Comparison of ENCODE assay signal across 9 mouse cellular contexts in the genomic region with DNA sequence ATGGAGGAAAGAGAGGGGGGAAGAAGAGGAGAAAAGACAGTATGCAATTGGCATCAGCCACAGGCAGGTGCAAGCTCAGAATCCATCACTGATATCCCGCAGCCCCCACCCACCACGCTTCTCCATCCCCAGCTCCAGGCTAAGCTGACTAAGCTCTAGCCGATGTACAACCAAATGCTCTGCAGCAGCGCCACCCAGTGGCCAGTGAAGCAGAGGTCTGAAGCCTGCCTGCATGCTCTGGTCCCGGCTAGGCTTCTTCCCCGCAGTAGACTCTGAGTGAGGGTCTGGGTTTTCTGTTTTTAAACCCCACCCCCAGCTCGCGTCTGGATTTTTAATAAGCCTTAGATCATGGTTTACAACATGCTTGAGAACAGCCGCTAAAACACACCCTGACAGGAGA. TPM values are rescaled to one million over a fixed set of nuclear protein-coding genes. Genes with fewer than 3 reads are reported as not detected.
DNase-seq lines count a peak whose midpoint lies in the region; ATAC-seq lines count a peak whose summit lies in the region.
"Had no signal": no experiment of that assay in that cellular context is flagged by ENCODE, and none has a peak within 500 bp of the region (broad histone marks: within the 10 kb centered on the region; RNA-seq: fewer than 3 reads in every experiment).

No protein-coding gene starts in this region.

- H3K4me1 ChIP-seq in hindbrain, embryonic 14.5 days (replicated peaks; ENCODE audit: control insufficient read depth, insufficient read depth, low read length) = no peaks in the 10 kb centered on the region
- H3K4me1 ChIP-seq: megakaryocyte, embryonic 14.5 days had no signal

- H3K9ac ChIP-seq in hindbrain, embryonic 14.5 days = peak overlapping the region; percentile 42

- peak overlapping the region; percentile 52 for H3K4me2 ChIP-seq in hindbrain, embryonic 14.5 days (replicated peaks)

- WGBS in hindbrain, embryonic 14.5 days = 2% methylated on average over 9 of the region's 9 CpGs

- no peak overlapping the region for H3K27ac ChIP-seq in hindbrain, embryonic 14.5 days

- H3K9me3 ChIP-seq in hindbrain, embryonic 14.5 days (ENCODE audit: control insufficient read depth, low read length) = no peaks in the 10 kb centered on the region
- H3K9me3 ChIP-seq: megakaryocyte, embryonic 14.5 days had no signal

- H3K27me3 ChIP-seq in hindbrain, embryonic 14.5 days (ENCODE audit: control insufficient read depth, insufficient read depth, low read length) = no peaks in the 10 kb centered on the region
- H3K27me3 ChIP-seq: megakaryocyte, embryonic 14.5 days had no signal

- peak; percentile 96 for DNase-seq in NIH3T3 (ENCODE audit: low read depth)
- peak; percentile 98 to 99 for DNase-seq in cerebellum, postnatal 14 days
- peak; percentile 90 to 93 for DNase-seq in frontal cortex, postnatal 36 days (ENCODE audit: low spot score in 2 of 2)
- DNase-seq in hindbrain, embryonic 14.5 days (ENCODE audit: low spot score) = peak; percentile 98
- peak; percentile 94 to 95 for DNase-seq in layer of hippocampus, postnatal 14 days (ENCODE audit: low spot score in 2 of 2)
- peak; percentile 89 for DNase-seq in lung, postnatal 14 days
- DNase-seq in retina, postnatal 7 days (ENCODE audit: low read depth, low spot score) = peak; percentile 95
- peak; percentile 68 to 81 for DNase-seq in urinary bladder, adult 18-20 months (ENCODE audit: low spot score in 2 of 2)

- no peaks in the 10 kb centered on the region for H3K36me3 ChIP-seq in hindbrain, embryonic 14.5 days (replicated peaks; ENCODE audit: control insufficient read depth, insufficient read depth)

- H3K4me3 ChIP-seq in hindbrain, embryonic 14.5 days (replicated peaks; ENCODE audit: low read length) = peak overlapping the region; percentile 17; the same call in 1 of the 2 replicates
- H3K4me3 ChIP-seq: megakaryocyte, embryonic 14.5 days had no signal

- ATAC-seq in hindbrain, embryonic 14.5 days (ENCODE audit: low FRiP score) = peak; percentile 92

RNA-seq across cellular contexts. Expression of gene Nphp4, which starts 41.7 kb away (rescaled TPM):
- polyA plus RNA-seq in hindbrain, embryonic 14.5 days (2014; fragmentation: Nextera tagmentation; extraction: Ambion mirVana) = 6.2 and 6.6 TPM in 2 replicates
- total RNA-seq in layer of hippocampus, postnatal 14 days (2021) = 10 to 100 TPM; 24.0 to 25.1 TPM

RNA-seq across cellular contexts. Expression of gene Kcnab2, which starts 42.8 kb away (rescaled TPM):
- 19.6 and 23.7 TPM in 2 replicates for polyA plus RNA-seq in hindbrain, embryonic 14.5 days (2014; fragmentation: Nextera tagmentation; extraction: Ambion mirVana)
- 100 to 1,000 TPM; 423 to 447 TPM for total RNA-seq in layer of hippocampus, postnatal 14 days (2021)
